Mouse (Mus musculus) lung, postnatal 0 days (tissue): ENCODE results near the gene Gm17324.

Source experiments
- CTCF ChIP-seq: IDR thresholded peaks from 2 replicates; pipeline ENCODE4 v1.5.1; 2016; ENCODE audit warnings: antibody characterized with exemption, mild to moderate bottlenecking
- EP300 ChIP-seq: IDR thresholded peaks from 2 replicates; pipeline ENCODE4 v1.6.1; 2016; ENCODE audit warnings: antibody characterized with exemption, mild to moderate bottlenecking, control low read depth

- no peak for TF ChIP-seq CTCF
- no peak for TF ChIP-seq EP300
These were observed 25.7 kb upstream of the Gm17324 start for GRCm38 (mm10) chr9:78474270-78474669.
